Mouse (Mus musculus) ovary, adult 18-20 months (tissue): Measurements from ENCODE around the gene Fbxo46.
A peak's percentile ranks its signal among the peaks of the same experiment; 100 is the strongest.
"Not testable (repeated sequence)": the region's sequence is repeated elsewhere in the genome, so short reads cannot be mapped to it uniquely, and the experiment has no call there.

ENCODE experiments used
- DNase-seq: peaks from one replicate; pipeline ENCODE4 v3.0.0; 2022; ENCODE audit warnings: low spot score, mixed read lengths

Gene Fbxo46

DNA sequence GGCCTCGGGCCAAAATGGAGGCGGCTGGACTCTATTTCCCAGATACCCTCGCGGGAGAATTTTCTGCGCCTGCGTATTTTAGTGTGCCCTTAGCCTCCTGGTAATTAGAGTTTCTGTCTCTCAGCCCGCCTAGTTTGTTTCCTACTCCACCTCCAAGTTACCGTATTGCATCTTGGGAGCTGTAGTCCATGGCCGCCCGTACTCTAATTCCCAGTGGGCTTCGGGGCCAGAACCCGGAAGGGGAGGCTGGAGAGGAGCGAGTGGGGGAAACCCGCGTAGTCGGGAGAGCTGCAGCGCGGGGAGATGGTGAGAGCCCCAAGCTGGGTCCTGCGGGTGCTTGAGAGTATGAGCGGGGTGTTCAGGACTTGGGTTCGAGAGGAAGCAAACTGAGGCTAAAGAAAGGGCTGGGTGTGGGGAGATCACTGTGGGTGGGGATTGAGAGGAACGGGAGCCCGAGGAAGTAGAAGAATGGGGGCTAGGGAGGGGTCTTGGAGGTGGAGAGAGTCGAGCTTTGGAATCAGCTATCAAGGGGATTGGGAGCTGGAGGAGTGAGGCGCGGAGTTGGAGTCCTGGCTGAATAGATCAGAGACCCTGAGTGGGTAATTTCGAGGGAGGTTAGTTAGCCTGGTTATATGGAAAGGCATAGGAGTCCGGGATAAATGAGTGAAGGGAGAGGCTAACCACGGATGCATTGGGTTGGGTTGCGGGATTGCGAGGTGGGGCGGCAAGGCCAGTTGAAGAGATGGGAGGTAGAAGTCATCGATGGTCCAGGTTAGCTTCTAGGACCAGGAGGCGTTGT, at the start of gene Fbxo46:
Gene Fbxo46, plus strand, starts transcription at position 229 of the 799 bp plus-strand sequence.
- peak; percentile 93 for DNase-seq

DNA sequence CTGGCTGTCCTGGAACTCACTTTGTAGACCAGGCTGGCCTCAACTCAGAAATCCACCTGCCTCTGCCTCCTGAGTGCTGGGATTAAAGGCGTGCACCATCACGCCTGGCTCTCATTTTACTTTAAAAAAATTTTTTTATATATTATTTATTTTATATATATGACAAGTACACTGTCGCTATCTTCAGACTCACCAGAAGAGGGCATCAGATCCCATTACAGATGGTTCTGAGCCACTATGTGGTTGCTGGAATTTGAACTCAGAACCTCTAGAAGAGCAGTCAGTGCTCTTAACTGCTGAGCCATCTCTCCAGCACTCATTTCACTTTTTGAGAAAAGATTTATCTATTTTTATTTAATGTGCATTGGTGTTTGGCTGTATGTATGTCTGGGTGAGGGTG, 48.6 kb upstream of the Fbxo46 start:
- DNase-seq, result not testable (repeated sequence)

DNA sequence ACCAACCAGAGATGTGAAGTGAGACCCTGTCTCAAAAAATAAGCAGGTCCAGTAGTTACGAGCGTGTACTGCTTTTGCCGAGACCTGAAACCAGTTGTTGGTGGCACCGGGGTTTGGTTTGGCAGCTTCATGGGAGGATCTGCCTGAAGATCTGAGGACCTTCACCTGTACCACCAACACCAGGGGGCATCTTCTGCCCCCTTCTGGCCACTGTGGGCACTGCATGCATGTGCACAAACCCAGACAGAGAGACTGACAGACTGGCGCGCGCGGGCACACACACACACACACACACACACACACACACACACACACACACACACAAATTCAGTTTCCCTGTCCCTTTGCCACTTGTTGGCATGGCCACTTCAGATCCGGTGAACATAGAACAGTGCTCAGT, 46.2 kb upstream of the Fbxo46 start:
- DNase-seq, result no peak

DNA sequence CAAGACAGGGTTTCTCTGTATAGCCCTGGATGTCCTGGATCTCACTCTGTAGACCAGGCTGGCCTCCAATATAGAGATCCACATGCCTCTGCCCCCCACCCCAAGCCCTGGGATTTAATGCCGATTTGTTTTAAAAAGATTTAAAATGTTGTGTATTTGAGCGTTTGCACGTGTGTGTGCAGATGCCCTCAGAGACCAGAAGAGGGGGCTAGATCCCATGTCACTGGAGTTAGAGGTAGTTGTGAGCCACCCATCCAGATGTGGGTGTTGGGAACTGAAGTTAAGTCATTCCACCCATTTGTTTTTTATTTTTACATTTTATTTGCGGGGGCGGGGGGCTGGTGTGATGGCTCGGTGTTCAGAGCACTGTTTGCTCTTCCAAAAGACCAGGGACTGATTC, 45.2 kb upstream of the Fbxo46 start:
- DNase-seq, result no peak

DNA sequence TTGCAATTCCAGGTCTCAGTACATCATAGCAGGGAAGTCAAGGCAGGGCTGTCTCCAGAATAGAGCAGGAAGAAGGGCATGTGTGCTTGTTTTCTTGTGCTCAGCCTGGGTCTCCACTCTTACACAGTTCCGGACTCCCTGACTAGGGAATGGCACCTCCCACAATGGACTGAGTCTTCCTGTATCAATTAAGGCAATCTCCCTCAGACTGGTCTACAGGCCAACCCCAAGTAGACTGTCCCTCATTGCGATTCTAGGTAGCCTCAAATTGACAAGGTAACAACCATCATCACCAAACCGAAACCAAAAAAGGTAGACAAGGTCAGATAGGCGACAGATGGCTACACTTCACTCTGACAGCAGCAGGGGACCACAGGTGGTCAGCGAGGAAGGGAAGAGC, 44.4 kb upstream of the Fbxo46 start:
- DNase-seq, result no peak

DNA sequence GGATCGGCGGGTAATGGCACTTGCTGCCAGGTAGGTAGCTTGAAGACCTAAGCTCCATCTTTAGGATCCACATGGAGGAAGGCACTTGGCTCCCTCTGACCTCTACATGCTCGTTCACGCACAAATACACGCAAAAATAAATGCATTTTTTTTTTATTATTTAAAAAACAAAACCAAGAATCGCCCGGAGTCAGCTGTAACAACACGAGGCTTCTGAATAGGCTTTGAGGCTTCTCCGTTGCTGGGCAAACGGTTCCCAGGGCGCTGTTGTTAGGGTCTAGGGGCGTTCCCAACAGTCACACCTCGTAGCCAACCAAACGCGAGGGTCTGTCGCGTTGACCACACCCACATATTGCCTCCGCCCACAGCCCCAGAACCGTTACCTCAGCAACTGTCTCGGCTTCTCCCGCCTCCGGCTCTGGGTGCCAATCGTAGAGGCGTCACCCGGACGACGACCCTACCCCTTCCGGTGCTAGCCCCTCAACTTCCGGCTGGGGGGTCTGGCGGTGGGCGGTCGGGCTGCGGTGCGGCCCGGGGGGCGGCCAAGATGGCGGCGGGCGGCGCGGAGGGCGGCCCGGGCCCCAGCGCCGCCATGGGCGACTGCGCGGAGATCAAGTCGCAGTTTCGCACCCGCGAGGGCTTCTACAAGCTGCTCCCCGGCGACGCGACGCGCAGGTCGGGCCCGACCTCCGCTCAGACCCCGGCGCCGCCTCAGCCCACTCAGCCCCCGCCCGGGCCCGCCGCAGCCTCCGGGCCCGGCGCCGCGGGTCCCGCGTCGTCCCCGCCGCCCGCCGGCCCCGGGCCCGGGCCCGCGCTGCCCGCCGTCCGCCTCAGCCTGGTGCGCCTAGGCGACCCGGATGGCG, 43.7 kb upstream of the Fbxo46 start, which contains the start of gene Dmwd:
Gene Dmwd, plus strand, starts transcription at position 505 of the 863 bp plus-strand sequence.
- DNase-seq, result peak; percentile 97

DNA sequence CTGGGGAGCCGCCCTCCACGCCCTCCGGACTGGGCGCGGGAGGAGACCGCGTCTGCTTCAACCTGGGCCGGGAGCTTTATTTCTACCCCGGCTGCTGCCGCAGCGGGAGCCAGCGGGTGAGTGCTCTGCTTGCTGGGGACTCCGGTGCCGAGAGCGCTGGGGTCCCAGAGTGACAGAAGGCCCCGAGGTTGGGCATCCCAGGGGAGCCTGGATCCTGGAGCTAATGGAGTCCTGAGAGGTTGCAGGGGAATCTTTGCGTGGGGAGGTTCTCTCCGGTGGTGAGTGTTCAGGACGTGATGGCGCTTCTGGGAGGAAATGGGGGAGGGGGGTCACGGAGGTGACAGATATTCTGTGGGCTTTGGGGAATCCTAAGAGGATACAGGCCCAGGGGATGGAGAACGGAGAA, 43.1 kb upstream of the Fbxo46 start:
- no peak for DNase-seq

DNA sequence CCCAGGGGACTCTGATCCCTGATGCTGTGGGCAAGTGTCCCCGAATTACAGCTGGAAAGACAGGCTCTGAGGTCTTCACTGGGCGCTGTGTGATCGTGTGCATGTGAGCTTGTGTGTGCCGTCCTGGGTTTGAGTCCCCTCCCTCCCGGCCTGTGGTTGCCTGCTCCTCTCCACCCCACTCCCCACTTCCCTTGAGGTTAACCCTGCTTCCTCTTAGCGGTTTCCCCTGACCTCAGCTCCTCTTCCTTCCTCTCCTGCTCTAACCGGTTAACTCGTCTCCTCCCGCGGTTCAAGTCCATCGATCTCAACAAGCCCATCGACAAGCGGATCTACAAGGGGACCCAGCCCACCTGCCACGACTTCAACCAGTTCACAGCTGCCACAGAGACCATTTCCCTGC, 41.9 kb upstream of the Fbxo46 start:
- no peak for DNase-seq

DNA sequence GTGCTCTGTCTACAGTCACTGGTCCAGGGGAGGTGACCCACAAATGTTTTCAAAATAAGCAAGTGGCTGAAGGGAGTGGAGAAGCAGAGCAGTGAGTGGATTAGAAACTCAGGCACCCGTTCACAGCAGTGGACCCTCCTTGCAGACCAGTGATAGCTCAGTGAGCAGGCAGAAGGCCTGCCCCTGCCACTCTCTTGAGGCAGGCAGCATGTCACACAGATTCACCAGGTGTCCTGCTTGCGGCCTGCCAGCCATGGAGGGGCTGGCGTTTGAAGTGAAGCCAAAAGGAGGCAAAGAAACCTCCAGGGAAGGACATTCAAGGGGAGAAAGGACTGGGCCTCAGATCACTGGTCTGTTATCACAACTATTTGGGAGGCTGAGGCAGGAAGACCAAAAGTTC, 40.9 kb upstream of the Fbxo46 start:
- no peak for DNase-seq

DNA sequence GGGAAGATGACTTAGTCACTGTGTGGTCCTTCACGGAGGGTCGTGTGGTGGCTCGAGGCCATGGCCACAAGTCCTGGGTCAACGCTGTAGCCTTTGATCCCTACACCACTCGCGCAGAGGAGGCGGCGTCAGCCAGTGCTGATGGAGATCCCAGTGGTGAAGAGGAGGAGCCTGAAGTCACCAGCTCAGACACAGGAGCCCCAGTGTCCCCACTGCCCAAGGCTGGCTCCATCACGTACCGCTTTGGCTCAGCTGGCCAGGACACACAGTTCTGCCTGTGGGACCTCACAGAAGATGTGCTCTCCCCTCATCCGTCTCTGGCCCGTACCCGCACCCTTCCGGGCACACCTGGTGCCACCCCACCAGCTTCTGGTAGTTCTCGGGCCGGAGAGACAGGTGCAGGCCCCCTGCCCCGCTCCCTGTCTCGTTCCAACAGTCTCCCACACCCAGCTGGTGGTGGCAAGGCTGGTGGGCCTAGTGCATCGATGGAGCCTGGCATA, 39.2 kb upstream of the Fbxo46 start:
- no peak for DNase-seq

DNA sequence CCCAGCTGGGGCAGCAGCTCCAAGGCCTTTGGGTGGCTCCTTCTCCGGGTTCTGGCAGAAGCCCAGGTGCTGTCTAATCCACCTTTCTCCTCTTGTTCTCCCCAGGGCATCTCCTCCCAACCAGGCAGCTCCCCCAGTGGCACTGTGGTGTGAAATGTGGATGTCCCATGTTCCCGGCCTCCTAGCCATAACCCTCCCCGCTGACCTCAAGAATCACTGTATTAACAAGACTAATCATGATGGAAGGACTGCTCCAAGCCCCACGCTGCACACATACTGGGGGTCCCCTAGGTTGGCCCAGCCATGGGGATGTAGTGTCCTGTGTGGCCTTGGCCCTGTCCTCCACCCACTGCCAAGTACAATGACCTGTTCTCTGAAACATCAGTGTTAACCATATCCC, 37.5 kb upstream of the Fbxo46 start:
- no peak for DNase-seq

DNA sequence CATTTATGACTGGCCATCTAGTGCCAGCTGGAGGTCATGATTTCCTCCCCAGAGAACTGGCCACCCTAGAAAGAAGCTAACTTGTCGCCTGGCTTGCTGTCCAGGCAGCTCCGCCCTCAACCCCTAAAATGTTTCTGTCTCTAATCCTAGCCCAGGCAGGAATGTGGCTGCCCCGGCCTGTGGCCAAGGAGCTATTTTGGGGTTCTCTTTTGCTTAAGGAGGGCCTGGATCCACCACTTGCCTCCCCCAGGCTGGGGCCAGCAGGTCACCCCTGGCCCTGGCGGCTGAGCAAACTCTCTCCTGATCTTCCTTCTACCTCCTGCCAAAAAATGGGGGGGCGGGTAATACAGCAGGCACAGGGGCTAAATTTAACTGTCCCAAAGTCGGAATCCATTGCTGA, 36.6 kb upstream of the Fbxo46 start:
- DNase-seq, result no peak

DNA sequence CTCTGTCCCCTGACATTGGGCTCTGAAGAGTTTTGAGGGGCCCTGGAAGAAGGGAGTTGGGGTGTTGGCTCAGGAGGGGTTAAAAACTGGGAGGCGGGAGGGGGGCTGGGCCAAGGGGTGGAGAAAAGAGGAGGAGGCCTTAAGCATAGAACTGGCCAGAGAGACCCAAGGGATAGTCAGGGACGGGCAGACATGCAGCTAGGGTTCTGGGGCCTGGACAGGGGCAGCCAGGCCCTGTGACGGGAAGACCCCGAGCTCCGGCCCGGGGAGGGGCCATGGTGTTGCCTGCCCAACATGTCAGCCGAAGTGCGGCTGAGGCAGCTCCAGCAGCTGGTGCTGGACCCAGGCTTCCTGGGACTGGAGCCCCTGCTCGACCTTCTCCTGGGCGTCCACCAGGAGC, 36.0 kb upstream of the Fbxo46 start, which contains the start of gene Dmpk:
Gene Dmpk, plus strand, starts transcription at position 149 of the 400 bp plus-strand sequence.
- no peak for DNase-seq

DNA sequence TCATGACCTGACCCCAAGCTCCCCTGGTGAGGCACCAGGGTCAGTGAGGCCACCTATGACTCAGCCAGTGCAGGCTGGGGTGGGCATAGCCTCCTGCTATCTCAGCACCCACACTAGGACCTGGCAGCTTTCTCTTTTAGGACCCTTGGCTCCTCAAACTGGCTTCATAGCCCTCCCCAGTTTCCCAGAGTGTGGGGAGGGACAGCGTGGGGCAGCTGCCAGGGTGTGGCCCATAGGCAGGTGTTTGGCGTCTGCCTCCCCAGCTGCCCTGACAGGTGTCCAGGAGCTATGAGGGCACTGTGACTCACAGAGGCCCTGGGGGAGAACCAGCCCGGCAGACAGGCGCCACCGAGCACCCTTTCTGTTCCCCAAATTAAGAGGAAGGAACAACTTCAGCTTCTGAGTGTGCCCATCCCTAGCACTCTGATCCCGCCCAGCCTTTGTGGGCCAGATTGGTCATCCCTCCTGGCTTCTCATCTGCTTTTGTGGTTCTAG, 35.3 kb upstream of the Fbxo46 start:
- DNase-seq, result no peak

DNA sequence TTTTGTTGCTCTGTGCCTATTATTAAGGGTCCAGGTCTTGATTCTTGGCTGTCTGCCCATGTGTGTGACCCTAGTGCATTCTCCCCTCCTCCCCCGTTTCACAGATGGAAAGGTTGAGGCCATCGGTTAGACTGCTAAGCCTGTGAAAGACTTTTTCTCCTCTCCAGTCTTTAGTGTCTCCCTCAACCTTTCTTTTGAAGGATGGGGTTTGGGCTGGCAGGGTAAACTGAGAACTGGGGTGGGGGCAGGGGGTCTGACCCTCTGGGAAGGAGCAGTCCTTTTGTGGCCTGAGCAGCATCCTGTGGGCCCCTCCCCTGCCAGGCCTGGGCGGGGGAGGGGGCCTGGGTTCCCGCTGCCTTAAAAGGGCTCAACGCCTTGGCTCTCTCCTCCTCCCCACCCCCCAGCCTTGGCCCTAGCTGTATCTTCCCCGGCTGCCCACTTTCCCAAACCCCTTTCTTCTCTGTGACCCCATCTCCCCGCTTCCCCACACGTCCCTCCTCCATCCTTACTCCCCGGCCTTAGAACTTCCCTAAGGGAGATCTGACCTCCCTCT, 34.7 kb upstream of the Fbxo46 start:
- DNase-seq, result no peak

DNA sequence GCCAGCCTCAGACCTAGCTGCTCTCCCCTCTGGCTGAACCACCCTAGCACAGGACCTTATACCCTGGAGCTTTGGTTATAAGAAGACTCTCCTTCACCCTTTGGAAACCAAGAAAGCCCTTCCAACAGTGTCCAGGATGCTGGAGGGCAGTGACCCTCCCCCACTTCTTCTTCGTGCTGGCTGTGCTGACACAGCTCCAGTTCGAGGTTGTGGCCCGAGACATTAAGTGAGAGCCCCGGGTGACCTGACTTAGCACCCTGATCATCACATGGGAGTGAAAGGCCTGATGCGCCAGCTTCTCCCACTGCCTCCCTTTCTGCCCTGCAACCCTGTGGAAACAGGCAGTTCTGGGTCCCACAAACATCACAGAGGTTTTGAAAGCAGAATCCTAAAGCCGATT, 34.2 kb upstream of the Fbxo46 start:
- DNase-seq, result no peak

DNA sequence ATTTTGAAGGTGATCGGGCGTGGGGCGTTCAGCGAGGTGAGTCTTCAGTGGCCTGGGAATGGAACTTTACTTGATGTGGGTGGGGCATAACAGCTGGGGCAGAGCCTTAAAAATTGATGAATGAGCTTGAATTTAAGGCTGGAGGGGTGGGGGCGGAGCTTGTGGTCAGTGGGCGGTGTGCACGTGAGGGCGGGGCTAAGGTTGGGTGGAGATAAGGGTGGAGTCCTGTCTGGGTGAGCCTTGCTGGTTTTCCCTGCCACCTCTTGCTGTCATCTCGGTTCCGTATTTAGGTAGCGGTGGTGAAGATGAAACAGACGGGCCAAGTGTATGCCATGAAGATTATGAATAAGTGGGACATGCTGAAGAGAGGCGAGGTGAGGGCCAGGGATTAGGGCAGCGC, 33.6 kb upstream of the Fbxo46 start:
- DNase-seq, result no peak

DNA sequence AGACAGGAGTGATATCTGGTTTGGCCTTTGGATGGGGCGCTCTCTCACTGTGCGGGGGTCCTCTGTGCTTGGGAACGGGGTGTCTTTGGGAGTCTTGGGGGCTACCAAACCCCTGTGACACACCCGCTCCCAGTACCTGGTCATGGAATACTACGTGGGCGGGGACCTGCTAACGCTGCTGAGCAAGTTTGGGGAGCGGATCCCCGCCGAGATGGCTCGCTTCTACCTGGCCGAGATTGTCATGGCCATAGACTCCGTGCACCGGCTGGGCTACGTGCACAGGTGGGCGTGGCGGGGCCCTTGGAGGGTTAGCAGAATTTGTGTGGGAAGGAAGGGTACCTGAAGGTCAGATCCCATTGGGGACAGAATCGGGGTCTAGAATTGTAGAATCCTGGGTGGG, 32.9 kb upstream of the Fbxo46 start:
- no peak for DNase-seq

DNA sequence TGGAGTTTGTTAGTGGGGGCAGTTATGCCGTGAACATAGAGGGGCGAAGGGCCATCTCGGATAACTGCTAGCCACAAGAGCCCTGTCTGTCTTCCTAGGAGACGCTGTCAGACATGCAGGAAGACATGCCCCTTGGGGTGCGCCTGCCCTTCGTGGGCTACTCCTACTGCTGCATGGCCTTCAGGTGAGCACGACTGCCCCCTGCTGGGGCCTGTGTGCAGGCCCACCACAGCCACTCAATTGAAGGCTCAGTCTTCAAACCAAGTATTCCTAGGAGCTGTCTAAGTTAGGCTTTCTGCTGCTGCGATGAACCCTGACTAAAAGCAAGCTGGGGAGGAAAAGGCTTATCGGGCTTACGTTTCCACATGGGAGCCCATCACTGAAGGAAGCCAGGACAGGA, 30.8 kb upstream of the Fbxo46 start:
- DNase-seq, result no peak

DNA sequence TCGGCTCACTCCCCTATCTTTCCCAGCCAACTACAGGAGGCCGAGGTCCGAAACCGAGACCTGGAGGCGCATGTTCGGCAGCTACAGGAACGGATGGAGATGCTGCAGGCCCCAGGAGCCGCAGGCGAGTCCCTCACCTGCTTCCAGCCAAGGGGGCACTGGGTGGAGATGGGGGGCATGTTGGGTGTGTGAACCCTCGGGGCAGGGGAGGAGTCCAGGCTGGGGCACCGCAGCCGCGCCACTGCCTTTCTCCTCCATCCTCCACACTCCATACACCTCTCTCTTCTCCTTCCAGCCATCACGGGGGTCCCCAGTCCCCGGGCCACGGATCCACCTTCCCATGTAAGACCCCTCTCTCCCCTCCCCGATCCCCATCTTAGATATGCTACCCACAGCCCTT, 27.7 kb upstream of the Fbxo46 start:
- no peak for DNase-seq

DNA sequence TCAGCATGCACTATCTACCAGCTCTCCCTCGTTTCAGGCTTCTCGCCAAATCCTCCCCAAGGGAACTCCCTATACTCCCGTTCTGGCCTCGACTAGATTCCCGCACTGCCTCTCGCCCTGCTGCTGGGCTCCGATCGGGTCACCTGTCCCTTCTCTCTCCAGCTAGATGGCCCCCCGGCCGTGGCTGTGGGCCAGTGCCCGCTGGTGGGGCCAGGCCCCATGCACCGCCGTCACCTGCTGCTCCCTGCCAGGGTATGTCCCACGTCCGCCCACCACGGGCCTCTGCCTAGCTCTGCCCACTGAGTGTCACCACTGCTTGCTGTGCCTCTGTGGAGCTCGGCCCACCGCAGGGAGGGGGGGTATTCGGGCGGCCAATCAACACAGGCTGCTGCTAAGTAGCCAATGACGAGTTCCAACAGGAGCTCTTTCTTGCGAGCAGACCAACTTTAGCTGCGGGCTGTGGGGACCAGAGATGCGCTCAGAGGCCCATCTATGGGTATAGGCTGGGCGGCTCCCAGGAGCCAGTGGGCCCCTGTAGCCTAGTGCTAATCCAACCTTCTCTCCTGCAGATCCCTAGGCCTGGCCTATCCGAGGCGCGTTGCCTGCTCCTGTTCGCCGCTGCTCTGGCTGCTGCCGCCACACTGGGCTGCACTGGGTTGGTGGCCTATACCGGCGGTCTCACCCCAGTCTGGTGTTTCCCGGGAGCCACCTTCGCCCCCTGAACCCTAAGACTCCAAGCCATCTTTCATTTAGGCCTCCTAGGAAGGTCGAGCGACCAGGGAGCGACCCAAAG, 27.1 kb upstream of the Fbxo46 start:
- DNase-seq, result peak; percentile 72

DNA sequence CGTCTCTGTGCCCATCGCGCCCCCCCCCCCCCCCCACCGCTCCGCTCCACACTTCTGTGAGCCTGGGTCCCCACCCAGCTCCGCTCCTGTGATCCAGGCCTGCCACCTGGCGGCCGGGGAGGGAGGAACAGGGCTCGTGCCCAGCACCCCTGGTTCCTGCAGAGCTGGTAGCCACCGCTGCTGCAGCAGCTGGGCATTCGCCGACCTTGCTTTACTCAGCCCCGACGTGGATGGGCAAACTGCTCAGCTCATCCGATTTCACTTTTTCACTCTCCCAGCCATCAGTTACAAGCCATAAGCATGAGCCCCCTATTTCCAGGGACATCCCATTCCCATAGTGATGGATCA, 26.5 kb upstream of the Fbxo46 start:
- DNase-seq, result peak; percentile 80
